Comparison of ENCODE assay signal across 8 mouse cellular contexts in genomic region chr12:84589825-84590761, GRCm38 (mm10). TPM values are rescaled to one million over a fixed set of nuclear protein-coding genes. Genes with fewer than 3 reads are reported as not detected.
DNase-seq lines count a peak whose midpoint lies in the region; ATAC-seq and TF ChIP-seq lines count a peak whose summit lies in the region.

No protein-coding gene starts in this region.

- peaks cover 3% of the 10 kb centered on the region; the same call in 1 of the 2 replicates for H3K27me3 ChIP-seq in embryonic facial prominence, embryonic 13.5 days
- H3K27me3 ChIP-seq in heart, adult 2 months (ENCODE audit: control insufficient read depth, insufficient read depth, low read length), result no peaks in the 10 kb centered on the region
- H3K27me3 ChIP-seq in limb, embryonic 13.5 days, result 0 out of 2 replicates have a peak, but pooled peaks cover 8% of the 10 kb centered on the region
- no peaks in the 10 kb centered on the region; the same call in 1 of the 2 replicates for H3K27me3 ChIP-seq in midbrain, embryonic 16.5 days (ENCODE audit: control insufficient read depth, insufficient read depth, low read depth, low read length)

- H3K9ac ChIP-seq in embryonic facial prominence, embryonic 13.5 days, result peak overlapping the region; percentile 72
- peak overlapping the region; percentile 58 for H3K9ac ChIP-seq in heart, adult 2 months (ENCODE audit: low read depth, low read length)
- H3K9ac ChIP-seq in limb, embryonic 13.5 days, result peak overlapping the region; percentile 72
- peak overlapping the region; percentile 59 for H3K9ac ChIP-seq in midbrain, embryonic 16.5 days (ENCODE audit: low read depth, low read length)

- no peak overlapping the region for H3K27ac ChIP-seq in embryonic facial prominence, embryonic 13.5 days
- H3K27ac ChIP-seq in heart, adult 2 months, result no peak overlapping the region
- no peak overlapping the region for H3K27ac ChIP-seq in limb, embryonic 13.5 days
- 0 out of 2 replicates have a peak overlapping the region, but pooled peaks have one; percentile 6 for H3K27ac ChIP-seq in midbrain, embryonic 16.5 days (ENCODE audit: low read length)

- H3K9me3 ChIP-seq in embryonic facial prominence, embryonic 13.5 days, result no peaks in the 10 kb centered on the region
- no peaks in the 10 kb centered on the region for H3K9me3 ChIP-seq in limb, embryonic 13.5 days
- no peaks in the 10 kb centered on the region for H3K9me3 ChIP-seq in midbrain, embryonic 16.5 days (replicated peaks; ENCODE audit: control insufficient read depth, low read length, poor library complexity, severe bottlenecking)

- H3K36me3 ChIP-seq in embryonic facial prominence, embryonic 13.5 days, result no peaks in the 10 kb centered on the region
- H3K36me3 ChIP-seq in heart, adult 2 months (ENCODE audit: control insufficient read depth, insufficient read depth, low read length), result no peaks in the 10 kb centered on the region
- no peaks in the 10 kb centered on the region for H3K36me3 ChIP-seq in limb, embryonic 13.5 days
- no peaks in the 10 kb centered on the region for H3K36me3 ChIP-seq in midbrain, embryonic 16.5 days (ENCODE audit: control insufficient read depth, insufficient read depth, low read length)

- ATAC-seq in embryonic facial prominence, embryonic 13.5 days (ENCODE audit: insufficient number of reproducible peaks, insufficient read depth, low FRiP score, low TSS enrichment, low read depth), result 0 out of 2 replicates have a peak, but pooled peaks have one; percentile 24
- ATAC-seq in limb, embryonic 13.5 days (ENCODE audit: low FRiP score, low read depth), result no peak
- peak; percentile 69 for ATAC-seq in midbrain, embryonic 16.5 days

- peaks cover 7% of the 10 kb centered on the region; the same call in 1 of the 2 replicates for H3K4me1 ChIP-seq in embryonic facial prominence, embryonic 13.5 days
- H3K4me1 ChIP-seq in heart, adult 2 months (ENCODE audit: control insufficient read depth, insufficient read depth, low read length), result no peaks in the 10 kb centered on the region
- peaks cover 6% of the 10 kb centered on the region for H3K4me1 ChIP-seq in limb, embryonic 13.5 days
- peaks cover 4% of the 10 kb centered on the region; the same call in 1 of the 2 replicates for H3K4me1 ChIP-seq in midbrain, embryonic 16.5 days (ENCODE audit: control insufficient read depth, insufficient read depth, low read length)

- under 1% methylated on average over 54 of the region's 54 CpGs for WGBS in embryonic facial prominence, embryonic 13.5 days
- 3% methylated on average over 54 of the region's 54 CpGs for WGBS in heart, adult 2 months
- WGBS in limb, embryonic 13.5 days, result under 1% methylated on average over 54 of the region's 54 CpGs
- under 1% methylated on average over 52 of the region's 54 CpGs for WGBS in midbrain, embryonic 16.5 days

- no peaks in the 10 kb centered on the region for H3K79me2 ChIP-seq in heart, adult 2 months (replicated peaks; ENCODE audit: control insufficient read depth, insufficient read depth, low read length)

- TF ChIP-seq CTCF in heart, adult 2 months (IDR thresholded peaks at IDR 0.05), result peak; percentile 99; the same call in 1 of the 2 replicates

- peak; percentile 62; the same call in 1 of the 2 replicates for TF ChIP-seq EP300 in heart, adult 2 months (IDR thresholded peaks at IDR 0.05; ENCODE audit: insufficient read depth, low read depth, low read length)

- no peak for TF ChIP-seq POLR2A in heart, adult 2 months (IDR thresholded peaks at IDR 0.05; ENCODE audit: insufficient read depth, low read depth, low read length)

- DNase-seq in 3134 (ENCODE audit: extremely low read depth, insufficient read length, low spot score), result peak; percentile 78
- DNase-seq in adrenal gland, postnatal 36 days, result peak; percentile 94 to 97
- DNase-seq in heart, adult 2 months, result peak; percentile 85 to 95
- DNase-seq in kidney, adult 8-10 months, result peak; percentile 81 to 95
- DNase-seq in spleen, postnatal 10 days (ENCODE audit: low spot score in 2 of 2), result peak; percentile 92 to 95

- intact Hi-C loops in heart, adult 2 months (cut with DNase I), result loop anchor here (1.0 to 5.0 kb wide), 2 partner anchors 43 to 122 kb away; no protein-coding TSS in a partner anchor

- peak overlapping the region; percentile 53 for H3K4me3 ChIP-seq in embryonic facial prominence, embryonic 13.5 days
- H3K4me3 ChIP-seq in heart, adult 2 months, result peak overlapping the region; percentile 65
- peak overlapping the region; percentile 52 for H3K4me3 ChIP-seq in limb, embryonic 13.5 days
- peak overlapping the region; percentile 55 for H3K4me3 ChIP-seq in midbrain, embryonic 16.5 days (ENCODE audit: low read depth, low read length)

- H3K4me2 ChIP-seq in embryonic facial prominence, embryonic 13.5 days, result peak overlapping the region; percentile 98
- H3K4me2 ChIP-seq in limb, embryonic 13.5 days (replicated peaks), result peak overlapping the region; percentile 93
- peak overlapping the region; percentile 76 for H3K4me2 ChIP-seq in midbrain, embryonic 16.5 days (ENCODE audit: low read length)

RNA-seq across cellular contexts. Expression of gene Vsx2, which starts 20.5 kb away (rescaled TPM):
- total RNA-seq in adrenal gland, postnatal 36 days (2021), result not detected
- polyA plus RNA-seq in embryonic facial prominence, embryonic 13.5 days (2015; fragmentation: Nextera tagmentation; extraction: Ambion mirVana), result 0.10 and 0.20 TPM in 2 replicates
- total RNA-seq in heart, adult 2 months (2021), result not detected
- polyA plus RNA-seq in heart, adult 2 months (2012; rRNA removed), result not detected in 2 replicates
- 0.25 and 0.33 TPM in 2 replicates for polyA plus RNA-seq in limb, embryonic 13.5 days (2015; fragmentation: Nextera tagmentation; extraction: Ambion mirVana)
- 1.5 and 1.9 TPM in 2 replicates for polyA plus RNA-seq in midbrain, embryonic 16.5 days (2015; fragmentation: Nextera tagmentation; extraction: Ambion mirVana)

RNA-seq across cellular contexts. Expression of gene Abcd4, which starts 27.1 kb away (rescaled TPM):
- total RNA-seq in adrenal gland, postnatal 36 days (2021), result 10 to 100 TPM; 15.2 to 15.6 TPM
- polyA plus RNA-seq in embryonic facial prominence, embryonic 13.5 days (2015; fragmentation: Nextera tagmentation; extraction: Ambion mirVana), result 17.8 and 18.0 TPM in 2 replicates
- total RNA-seq in heart, adult 2 months (2021), result 1 to 10 TPM; 5.3 to 5.8 TPM
- polyA plus RNA-seq in heart, adult 2 months (2012; rRNA removed), result 15.4 and 18.0 TPM in 2 replicates
- 18.6 and 19.7 TPM in 2 replicates for polyA plus RNA-seq in limb, embryonic 13.5 days (2015; fragmentation: Nextera tagmentation; extraction: Ambion mirVana)
- polyA plus RNA-seq in midbrain, embryonic 16.5 days (2015; fragmentation: Nextera tagmentation; extraction: Ambion mirVana), result 13.9 and 14.5 TPM in 2 replicates

RNA-seq across cellular contexts. Expression of gene Vrtn, which starts 50.7 kb away (rescaled TPM):
- not detected for total RNA-seq in adrenal gland, postnatal 36 days (2021)
- not detected in 2 replicates for polyA plus RNA-seq in embryonic facial prominence, embryonic 13.5 days (2015; fragmentation: Nextera tagmentation; extraction: Ambion mirVana)
- total RNA-seq in heart, adult 2 months (2021), result not detected
- polyA plus RNA-seq in heart, adult 2 months (2012; rRNA removed), result not detected in 2 replicates
- 0.10 and 0.13 TPM in 2 replicates for polyA plus RNA-seq in limb, embryonic 13.5 days (2015; fragmentation: Nextera tagmentation; extraction: Ambion mirVana)
- 0.08 and 0.09 TPM in 2 replicates for polyA plus RNA-seq in midbrain, embryonic 16.5 days (2015; fragmentation: Nextera tagmentation; extraction: Ambion mirVana)
